Mouse (Mus musculus): ENCODE measurements around the gene Stx3.

GRCm38 (mm10) chr19:11791825-11792224, 27.4 kb downstream of the Stx3 start:
- TF ChIP-seq POLR2A (IDR thresholded peaks at IDR 0.05; ENCODE audit: low read depth, low read length) (no peak), CTCF (conservative IDR thresholded peaks at IDR 0.05 in 1 of 2, IDR thresholded peaks at IDR 0.05 in 1 of 2; ENCODE audit: low read depth in 2 of 2, low read length in 2 of 2) (no peak), SMC3 (IDR thresholded peaks at IDR 0.05; ENCODE audit: low read depth, low read length) (no peak)

All from CH12.LX (cell line).